Mouse (Mus musculus) MEL (cell line): ENCODE measurements around the gene Pafah2.

ENCODE experiments used
- CHD1 ChIP-seq: IDR thresholded peaks from 2 replicates; pipeline ENCODE4 v1.6.1; 2012; ENCODE audit warnings: low read depth, mild to moderate bottlenecking, inconsistent platforms, low read length, improper control_type of control experiment
- CTCF ChIP-seq, 3 experiments: IDR thresholded peaks in 2 of 3; conservative IDR thresholded peaks in 1 of 3; 2 replicates each; pipeline ENCODE4 v1.5.1; 2011 to 2012; ENCODE audit warnings: low read length in 3 of 3, low read depth in 2 of 3, mild to moderate bottlenecking in 2 of 3, improper control_type of control experiment in 1 of 3, inconsistent platforms in 1 of 3, mixed read lengths in 1 of 3, moderate library complexity in 1 of 3; ENCODE audit not compliant: control insufficient read depth in 1 of 3, insufficient read depth in 1 of 3, poor library complexity in 1 of 3, severe bottlenecking in 1 of 3
- E2F4 ChIP-seq: IDR thresholded peaks from 2 replicates; pipeline ENCODE4 v1.6.1; 2011; ENCODE audit warnings: low read depth, low read length, improper control_type of control experiment, borderline replicate concordance
- GABPA ChIP-seq: IDR thresholded peaks from 2 replicates; pipeline ENCODE4 v1.6.1; 2012; ENCODE audit warnings: low read depth, mild to moderate bottlenecking, inconsistent platforms, low read length, improper control_type of control experiment, moderate library complexity
- GATA1 ChIP-seq: IDR thresholded peaks from 2 replicates; pipeline ENCODE4 v1.6.1; 2011; ENCODE audit warnings: low read depth, low read length, improper control_type of control experiment
- MAX ChIP-seq: IDR thresholded peaks from 2 replicates; pipeline ENCODE4 v1.6.1; 2011; ENCODE audit warnings: low read length, improper control_type of control experiment
- MXI1 ChIP-seq: IDR thresholded peaks from 2 replicates; pipeline ENCODE4 v1.6.1; 2011; ENCODE audit warnings: mild to moderate bottlenecking, low read depth, low read length, improper control_type of control experiment
- POLR2A ChIP-seq, 2 experiments: IDR thresholded peaks; 2 replicates each; pipeline ENCODE4 v1.6.1; 2011 to 2012; ENCODE audit warnings: low read length in 2 of 2, mild to moderate bottlenecking in 2 of 2, control low read depth in 1 of 2, improper control_type of control experiment in 1 of 2, low read depth in 1 of 2, moderate library complexity in 1 of 2; ENCODE audit not compliant: control insufficient read depth in 1 of 2, insufficient read depth in 1 of 2, poor library complexity in 1 of 2
- RAD21 ChIP-seq: IDR thresholded peaks from 2 replicates; pipeline ENCODE4 v1.6.1; 2011; ENCODE audit warnings: mild to moderate bottlenecking, low read depth, low read length, improper control_type of control experiment
- USF1 ChIP-seq: IDR thresholded peaks from 2 replicates; pipeline ENCODE4 v1.6.1; 2014; ENCODE audit warnings: low read depth, mild to moderate bottlenecking, inconsistent platforms, low read length, improper control_type of control experiment, moderate library complexity
- ZKSCAN1 ChIP-seq: IDR thresholded peaks from 2 replicates; pipeline ENCODE4 v1.6.1; 2012; ENCODE audit warnings: low read depth, mild to moderate bottlenecking, inconsistent platforms, low read length, improper control_type of control experiment, moderate library complexity

DNA sequence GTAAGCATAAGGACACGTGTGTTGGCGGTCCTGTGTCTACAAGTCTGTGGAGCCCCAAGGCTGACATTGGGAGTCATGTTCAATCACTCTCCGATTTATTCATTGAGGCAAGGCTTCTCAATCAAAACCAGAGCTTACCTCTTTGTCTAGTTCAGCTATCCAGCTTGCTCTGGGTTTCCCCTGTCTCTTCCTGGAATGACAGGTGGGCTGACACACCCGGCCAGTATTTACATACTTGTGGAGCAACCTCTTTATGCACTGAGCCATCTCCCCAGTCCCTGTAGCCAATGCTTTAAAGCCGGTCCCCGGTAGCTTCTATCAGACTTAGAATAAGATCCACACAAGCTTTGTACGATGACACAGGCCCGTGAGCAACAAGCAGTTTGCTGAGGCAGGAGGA, 16.6 kb upstream of the Pafah2 start:
- TF ChIP-seq RAD21 (no peak), GATA1 (no peak), POLR2A (IDR thresholded peaks at IDR 0.05; ENCODE audit: control insufficient read depth in 1 of 2, insufficient read depth in 1 of 2, low read depth in 1 of 2, low read length in 2 of 2, poor library complexity in 1 of 2) (no peak), MXI1 (no peak), CHD1 (no peak), GABPA (no peak), MAX (no peak), CTCF (IDR thresholded peaks at IDR 0.05 in 2 of 3, conservative IDR thresholded peaks at IDR 0.05 in 1 of 3; ENCODE audit: control insufficient read depth in 1 of 3, insufficient read depth in 1 of 3, low read depth in 2 of 3, low read length in 3 of 3, poor library complexity in 1 of 3, severe bottlenecking in 1 of 3) (no peak), ZKSCAN1 (no peak), USF1 (no peak), E2F4 (no peak)
